Mouse (Mus musculus) right cerebral cortex, postnatal 4 days (tissue): ENCODE data around the gene Brat1.
A peak's percentile ranks its signal among the peaks of the same experiment; 100 is the strongest.

Experiments used
- DNase-seq: peaks from one replicate; pipeline ENCODE4 v3.0.0-alpha.2; 2022

Gene Brat1

DNA sequence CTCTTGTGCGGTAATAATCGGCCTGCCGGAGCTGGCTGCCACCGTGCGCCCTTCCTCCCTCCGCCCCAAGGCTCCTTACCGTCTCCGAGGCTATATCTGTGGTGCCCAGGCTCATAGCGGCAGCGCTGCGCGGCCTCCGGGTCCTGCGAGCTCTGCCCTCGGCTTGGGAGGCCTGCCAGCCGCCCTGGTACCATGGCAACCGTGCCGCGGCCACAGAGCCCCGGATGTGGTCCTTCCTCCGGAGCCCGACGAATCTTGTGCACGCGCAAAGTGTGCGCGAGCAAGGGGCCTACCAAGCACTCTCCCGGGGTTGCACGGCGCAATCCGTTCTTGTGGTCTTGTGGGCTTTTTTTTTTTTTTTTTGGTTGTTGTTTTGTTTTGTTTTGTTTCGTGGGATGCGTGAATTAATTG, 2.7 kb upstream of the Brat1 start, which contains the start of gene Iqce:
Gene Iqce, minus strand, starts transcription at position 276 of the 411 bp plus-strand sequence.
- DNase-seq, result peak; percentile 96

DNA sequence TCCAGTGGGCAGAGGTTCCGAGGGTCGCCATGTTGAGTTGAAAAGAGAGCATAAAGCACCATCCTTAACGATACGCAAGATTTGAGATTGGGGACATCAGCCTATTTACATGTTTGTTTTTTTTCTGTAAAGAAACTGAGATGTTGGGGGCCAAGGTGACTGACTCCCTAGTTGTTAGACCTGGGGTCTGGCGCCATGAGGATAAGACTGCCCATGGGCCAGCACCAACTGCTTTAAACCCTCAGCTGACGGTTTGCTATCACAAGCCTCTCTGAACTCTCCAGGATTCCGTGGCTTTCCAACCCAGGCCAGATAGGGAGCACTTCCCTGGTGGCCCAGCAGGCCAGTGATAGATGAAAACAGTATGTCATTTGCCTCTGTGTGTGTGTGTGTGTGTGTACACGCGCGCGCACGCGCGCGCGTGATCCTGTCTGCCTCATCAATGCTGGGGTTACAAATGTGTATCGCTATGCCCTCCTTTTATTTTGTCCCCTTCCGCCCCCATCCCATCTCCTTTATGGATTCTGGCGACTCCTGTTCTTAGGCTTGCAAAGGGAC, 2.1 kb upstream of the Brat1 start:
- DNase-seq, result no peak

DNA sequence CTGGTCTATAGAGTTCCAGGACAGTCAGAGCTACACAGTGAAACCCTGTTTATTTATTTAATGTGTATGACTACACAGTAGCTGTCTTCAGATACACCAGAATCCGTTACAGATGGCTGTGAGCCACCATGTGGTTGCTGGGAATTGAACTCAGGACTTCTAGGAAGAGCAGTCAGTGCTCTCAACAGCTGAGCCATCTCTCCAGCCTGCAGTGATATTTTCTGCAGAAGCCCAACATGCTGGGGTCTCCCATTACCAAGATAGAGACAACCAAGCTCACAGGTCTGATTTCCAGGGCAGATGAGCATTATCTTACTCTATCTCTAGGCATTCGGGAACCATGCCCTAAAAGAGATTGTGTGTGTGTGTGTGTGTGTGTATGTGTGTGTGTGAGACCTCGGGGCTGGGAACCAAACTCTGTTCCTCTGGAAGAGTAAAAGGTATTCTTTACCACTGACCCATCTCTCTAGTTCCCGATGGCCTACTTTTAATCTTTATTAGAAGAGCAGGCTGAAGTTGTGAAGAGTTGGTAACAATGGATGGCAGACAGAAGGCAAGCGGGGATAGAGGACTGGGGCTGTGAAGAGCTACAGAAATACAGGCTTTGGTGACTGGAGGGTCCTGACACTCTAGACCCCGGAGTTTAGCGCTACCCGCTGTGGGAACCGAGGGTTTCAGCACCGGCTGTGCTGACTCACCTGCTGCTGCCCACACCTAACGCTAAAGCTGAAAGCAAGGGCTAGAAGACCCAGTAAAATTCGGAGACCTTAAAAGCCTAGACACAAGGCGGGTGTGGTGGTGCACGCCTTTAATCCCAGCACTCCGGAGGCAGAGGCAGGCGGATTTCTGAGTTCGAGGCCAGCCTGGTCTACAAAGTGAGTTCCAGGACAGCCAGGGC, 1.1 kb upstream of the Brat1 start:
- no peak for DNase-seq

- no peak for DNase-seq
Measured at GRCm38 (mm10) chr5:140705501-140706171, 825 bp downstream of the Brat1 start.

DNA sequence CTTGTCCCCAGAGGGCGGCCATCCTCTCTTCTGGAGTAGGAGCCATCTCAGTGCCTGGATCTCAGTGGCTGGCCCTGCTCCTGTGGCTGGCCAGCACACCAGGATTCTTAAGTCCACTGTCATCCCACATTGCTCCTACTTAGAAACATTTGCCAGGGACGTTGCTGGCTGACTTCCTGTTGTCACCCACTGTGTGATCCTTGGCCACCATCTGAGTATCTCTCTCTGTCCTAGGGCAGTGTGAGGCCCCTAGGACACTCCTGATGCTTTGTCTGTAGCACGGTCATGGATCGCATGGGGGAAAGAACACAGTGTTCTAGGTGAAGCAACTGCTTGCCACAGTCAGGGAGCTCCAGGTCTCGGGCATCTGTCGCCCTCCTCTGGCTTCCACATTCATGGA, 5.5 kb downstream of the Brat1 start:
- no peak for DNase-seq

GRCm38 (mm10) chr5:140711040-140711439, 6.2 kb downstream of the Brat1 start:
- no peak for DNase-seq

- DNase-seq, result no peak
Measured at GRCm38 (mm10) chr5:140720773-140721172, 16.0 kb downstream of the Brat1 start.

- no peak for DNase-seq
Measured at GRCm38 (mm10) chr5:140722121-140722520, 17.3 kb downstream of the Brat1 start.

GRCm38 (mm10) chr5:140723822-140724221, 19.0 kb downstream of the Brat1 start, which contains the start of gene Amz1:
Gene Amz1 (plus strand): TSS chr5:140724127.
- DNase-seq, result peak; percentile 78

DNA sequence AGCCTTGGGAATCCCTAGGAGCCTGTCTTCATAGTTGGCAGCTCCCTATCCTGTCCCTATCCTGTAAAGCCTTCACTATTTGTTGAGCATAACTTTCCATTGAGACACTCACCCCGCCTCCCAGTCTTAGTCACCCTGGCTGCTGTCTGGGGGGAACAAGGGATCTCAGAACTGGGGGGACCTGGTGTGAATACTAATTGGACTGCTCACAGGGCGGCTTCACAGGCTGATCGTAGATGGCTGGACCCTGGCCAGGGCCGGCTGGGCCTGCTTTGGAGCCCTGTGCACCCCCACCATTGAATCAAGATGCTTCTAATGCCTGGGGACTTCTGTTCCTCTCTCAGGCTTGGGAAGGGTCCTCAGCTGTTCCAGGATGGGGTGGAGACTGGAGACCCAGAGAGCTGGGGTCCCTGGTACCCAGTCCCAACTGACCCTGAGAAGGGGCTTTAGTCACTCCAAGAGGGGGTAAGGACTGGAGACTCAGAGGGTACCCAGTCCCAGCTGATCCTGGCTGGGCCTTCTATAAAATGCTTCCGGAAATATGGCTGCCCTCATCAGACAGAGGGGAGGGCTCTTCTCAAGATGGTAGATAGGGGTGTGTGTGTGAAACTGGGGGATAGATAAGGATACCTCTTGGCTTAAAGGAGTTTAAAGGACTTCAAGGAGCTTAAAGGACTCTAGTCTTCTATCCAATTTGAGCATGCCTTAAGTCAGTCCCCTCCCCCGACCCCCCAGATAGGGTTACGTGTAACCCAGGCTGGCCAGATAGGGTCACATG, 21.4 kb downstream of the Brat1 start:
- DNase-seq, result peak; percentile 78

- no peak for DNase-seq
Measured at GRCm38 (mm10) chr5:140726946-140727740, 22.3 kb downstream of the Brat1 start.

DNA sequence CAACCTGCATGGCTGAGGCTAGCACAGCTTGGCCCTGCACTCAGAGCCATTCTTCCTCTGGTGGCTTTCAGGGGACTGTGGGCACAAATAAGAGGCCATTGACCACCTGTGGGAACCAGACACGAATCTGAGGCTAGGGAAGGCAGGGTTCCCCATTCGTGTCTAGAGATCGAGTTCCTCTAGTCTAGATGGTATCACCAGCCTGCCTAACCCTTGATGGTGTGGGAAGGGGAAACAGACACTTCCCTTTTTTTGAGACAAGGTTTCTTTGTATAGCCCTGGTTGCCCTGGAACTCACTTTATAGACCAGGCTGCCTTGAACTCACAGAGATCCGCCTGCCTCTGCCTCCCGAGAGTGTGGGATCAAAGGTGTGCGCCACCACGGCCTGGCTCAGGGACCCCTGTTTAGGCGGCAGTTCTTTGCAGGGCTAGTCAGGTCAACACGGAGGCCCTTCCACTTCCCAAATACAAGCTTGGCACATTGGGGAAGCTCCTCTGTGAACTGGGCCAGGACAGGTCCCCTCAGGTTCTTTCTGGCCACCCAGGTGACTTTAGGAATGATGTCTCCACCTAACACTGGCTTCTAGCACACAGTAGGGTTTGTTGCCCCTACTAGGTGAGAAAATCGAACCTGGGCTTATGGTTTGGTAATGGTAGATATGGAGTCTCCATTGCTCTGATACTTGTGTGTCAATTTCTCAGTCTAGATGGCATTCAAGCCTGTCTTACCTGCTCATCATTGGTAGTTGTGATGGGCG, 26.4 kb downstream of the Brat1 start:
- DNase-seq, result no peak

DNA sequence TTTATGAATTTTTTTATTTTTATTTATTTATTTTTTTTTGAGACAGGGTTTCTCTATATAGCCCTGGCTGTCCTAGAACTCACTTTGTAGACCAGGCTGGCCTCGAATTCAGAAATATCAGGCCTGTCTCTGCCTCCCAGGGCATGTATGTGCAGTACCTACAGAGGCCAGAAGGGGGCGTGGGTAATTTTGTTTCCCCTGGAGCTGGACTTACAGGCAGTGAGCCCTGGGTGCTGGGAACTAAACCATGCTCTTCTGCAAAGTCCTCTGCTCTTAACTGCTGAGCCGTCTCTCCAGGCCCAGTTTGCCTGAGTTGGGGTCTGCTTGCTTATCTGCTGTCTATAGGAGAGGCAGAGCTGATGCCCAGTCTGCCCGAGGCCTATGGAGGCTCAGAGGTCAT, 27.4 kb downstream of the Brat1 start:
- DNase-seq, result no peak

DNA sequence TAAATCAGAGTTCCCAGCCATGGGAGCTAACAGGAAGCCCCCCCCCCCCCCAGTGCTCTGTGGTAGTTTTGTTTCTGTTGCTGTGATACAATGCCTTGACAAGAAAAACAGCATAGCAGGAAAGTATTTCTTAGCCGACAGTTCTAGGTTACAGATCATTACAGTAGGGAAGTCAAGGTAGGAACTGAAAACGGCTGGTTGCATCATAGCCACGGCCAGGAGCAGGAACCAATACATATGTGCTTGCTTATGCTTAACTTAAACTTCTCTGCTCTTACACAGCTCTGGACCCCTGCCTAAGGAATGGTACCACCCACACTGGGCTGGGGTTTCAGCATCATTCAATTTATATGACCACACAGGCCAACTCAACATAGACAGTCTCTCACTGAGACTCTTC, 28.5 kb downstream of the Brat1 start:
- DNase-seq, result no peak

DNA sequence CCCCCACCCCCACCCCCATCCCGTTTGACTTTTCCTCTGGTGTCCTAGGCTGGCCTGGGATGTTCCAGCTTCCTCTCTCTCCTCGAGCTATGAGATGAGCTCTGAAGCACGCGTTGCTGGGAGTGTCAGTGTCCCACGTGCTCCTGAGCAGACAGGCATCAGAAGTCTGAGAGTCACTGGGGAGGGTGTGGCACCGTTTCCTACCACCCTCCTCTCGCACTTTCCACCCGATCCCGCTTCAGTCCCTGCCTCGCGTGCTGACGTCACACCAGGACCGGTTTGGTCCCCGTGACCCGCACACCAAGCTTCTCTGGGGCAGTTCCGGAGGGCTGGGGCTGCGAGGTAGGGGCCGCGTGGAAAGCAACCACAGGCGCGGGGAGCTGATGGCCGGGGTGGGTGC, 30.5 kb downstream of the Brat1 start:
- DNase-seq, result no peak

DNA sequence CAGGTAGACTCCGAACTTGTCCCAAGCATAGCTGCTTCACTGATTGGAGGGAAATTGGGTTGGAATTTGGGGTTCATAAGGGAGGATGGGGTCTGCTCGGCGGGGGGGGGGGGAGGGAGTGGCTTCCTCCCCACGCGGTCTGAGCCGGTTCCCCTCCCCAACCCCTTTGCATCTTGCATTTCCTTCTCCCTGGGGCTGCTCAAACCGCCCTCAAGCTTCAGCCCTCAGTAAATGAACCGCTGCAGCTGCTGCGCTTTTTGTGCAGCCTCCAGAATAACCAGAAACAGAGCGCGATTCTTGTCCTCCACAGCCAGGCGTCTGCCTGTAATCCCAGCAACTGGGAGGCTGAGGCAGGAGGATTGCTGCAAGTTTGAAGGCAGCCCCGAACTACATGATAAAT, 31.4 kb downstream of the Brat1 start:
- DNase-seq, result no peak

GRCm38 (mm10) chr5:140739813-140740212, 35.0 kb downstream of the Brat1 start:
- DNase-seq, result no peak

DNA sequence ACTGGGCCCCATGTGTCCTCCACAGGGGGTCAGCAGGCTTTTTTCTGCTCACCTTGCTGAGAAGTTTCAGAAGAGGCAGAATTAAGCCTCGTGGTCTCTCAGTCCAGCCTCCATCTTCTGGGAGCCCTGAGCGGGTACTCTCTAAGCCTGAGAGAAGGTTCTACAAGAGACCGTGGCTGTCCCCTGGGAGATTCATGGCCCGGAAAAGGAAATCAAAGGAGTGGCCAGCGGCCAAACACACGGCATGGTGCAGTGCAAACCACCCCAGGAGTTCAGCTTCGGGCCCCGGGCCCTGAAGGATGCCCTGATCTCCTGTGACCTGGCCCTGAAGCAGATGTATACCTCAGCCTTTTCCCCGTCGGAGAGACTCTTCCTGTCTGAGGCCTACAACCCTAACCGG, 36.2 kb downstream of the Brat1 start:
- no peak for DNase-seq

- no peak for DNase-seq
Measured at GRCm38 (mm10) chr5:140741877-140742276, 37.1 kb downstream of the Brat1 start.

DNA sequence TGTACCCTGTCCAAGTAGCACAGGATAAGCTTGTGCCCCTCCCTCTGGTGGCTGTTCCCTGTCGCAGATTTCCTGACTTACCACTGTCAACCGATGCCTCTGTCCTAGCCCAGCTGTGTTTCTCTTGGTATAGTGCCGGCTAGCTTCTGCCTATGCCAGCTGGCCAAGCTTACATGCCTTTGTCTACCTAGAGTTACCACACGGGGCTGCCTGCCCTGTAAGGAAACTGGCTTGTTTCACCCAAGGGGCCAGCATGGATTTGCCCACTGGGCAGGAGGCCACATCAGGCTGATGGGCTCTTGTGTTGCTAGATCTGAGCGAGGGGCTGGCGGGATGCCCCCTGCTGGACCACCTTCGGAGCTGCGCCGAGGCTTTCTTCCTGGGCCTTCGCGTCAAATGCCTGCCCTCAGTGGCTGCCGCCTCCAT, 38.9 kb downstream of the Brat1 start:
- peak; percentile 58 for DNase-seq

- no peak for DNase-seq
Measured at GRCm38 (mm10) chr5:140748425-140748824, 43.6 kb downstream of the Brat1 start.
